Mouse (Mus musculus) spleen, postnatal 36 days (tissue): ENCODE results near the gene Pcdh7.

Experiments
- DNase-seq, 2 experiments: peaks; one replicate each; pipeline ENCODE4 v3.0.0; 2022; ENCODE audit warnings: low spot score in 2 of 2, mixed read lengths in 1 of 2

Gene Pcdh7

DNA sequence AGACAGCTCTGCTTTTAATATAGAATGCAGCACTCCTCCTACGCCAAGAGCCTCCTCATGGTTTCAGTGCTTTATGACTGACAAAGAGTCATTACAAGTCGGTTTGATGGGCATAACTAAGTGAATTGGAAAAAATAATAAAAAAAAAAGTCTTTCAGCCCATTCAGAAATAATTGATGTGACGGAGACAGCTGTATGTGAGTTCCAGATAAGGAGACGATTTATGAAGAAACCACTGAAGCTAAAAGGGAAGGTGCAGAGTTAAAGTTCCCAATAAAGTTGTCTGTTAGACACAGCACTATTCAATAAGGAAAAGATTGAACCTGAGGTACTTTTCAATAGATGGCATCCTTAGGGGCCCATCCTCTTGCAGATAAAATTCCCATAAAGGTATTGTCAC is 189.5 kb downstream of the Pcdh7 start:
- no peak for DNase-seq

DNA sequence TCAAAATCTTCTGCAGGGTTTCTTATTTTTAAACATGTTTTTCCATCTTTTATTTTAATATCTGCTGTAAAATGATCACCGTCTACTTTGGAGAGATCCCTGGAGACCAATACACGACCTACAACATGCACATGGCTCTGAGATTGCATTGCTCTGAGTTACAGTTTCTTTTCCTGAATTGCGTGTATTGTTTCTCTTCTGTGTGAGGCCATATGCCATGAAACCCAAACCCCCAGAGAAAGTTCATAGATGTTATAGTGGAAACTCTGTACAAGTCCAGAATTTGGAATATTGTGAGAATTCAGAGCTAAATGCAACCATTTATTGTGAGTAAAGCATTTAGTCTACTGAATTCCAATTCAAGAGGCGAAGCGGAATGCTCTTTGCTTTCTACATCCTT is 203.4 kb downstream of the Pcdh7 start:
- no peak for DNase-seq

DNA sequence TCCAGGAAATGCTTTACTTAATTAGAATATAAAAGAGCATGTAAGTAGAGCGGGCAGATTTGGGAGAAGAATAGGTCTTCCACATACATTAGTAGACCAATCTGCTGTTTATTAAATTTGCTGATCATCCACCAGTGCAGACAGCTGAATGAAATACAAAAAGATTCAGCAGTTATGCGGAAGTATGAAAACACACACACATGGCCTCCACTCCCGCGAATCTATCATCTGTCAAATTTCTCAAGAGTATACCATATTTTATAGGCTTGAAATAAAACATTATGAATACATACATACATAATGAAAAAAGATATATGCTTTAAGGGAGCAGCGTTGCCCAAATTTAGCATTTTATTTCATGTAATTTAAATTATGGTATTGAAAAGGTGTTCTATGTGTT is 213.6 kb downstream of the Pcdh7 start:
- no peak for DNase-seq

DNA sequence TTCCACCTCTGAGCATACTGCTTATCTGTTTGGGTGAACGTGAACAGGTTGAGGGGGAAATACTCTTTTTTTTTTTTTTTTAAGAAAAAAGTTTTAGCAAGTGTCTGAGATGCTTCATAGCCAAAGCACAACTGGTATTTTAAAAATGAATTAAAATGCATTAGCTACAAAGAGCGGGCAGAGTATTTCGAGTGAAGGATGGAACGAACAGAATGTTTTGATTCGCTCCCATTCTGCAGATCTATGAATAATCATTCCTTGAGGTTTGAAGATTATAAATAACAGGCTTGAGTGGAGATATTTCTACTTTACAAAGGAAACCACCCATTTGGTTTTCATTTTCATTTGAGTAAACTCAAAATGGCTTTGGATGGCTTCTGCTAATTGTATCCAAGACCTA is 214.0 kb downstream of the Pcdh7 start:
- DNase-seq = no peak

DNA sequence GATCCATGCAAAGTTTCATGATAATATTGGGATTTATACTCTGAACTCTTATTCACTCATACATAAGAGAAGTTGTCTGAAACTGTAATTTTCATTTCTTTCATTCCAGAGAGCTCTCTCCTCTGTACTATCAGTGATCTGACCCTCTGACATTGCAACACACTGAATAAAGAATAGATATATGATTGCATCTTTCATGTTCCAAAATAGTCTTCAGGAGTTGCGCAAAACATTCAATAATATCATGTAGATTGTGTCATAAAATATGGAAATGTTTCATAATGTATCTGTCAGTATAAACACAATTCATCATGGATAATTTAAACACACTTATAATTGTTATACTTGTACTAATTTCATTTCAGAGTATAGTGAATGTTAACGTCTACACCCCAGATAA is 216.9 kb downstream of the Pcdh7 start:
- no peak for DNase-seq

DNA sequence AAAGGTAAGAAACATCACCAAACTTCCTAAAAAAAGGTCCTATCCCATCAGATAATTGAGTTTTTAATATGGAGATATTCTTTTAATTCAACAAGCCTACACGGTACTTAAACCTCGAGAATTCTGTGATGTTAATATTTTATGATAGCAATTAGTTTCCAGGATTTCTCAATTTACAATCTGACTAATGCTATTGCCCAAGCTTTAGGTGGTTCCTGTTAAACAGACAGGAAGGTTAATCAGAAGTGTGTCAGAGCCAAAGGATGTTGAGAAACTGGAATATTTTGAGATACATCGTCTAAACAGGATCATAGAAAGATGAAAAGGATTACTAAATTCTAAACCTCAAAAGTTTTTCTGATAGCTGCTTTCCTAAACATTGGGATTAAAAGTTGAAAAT is 222.7 kb downstream of the Pcdh7 start:
- no peak for DNase-seq

DNA sequence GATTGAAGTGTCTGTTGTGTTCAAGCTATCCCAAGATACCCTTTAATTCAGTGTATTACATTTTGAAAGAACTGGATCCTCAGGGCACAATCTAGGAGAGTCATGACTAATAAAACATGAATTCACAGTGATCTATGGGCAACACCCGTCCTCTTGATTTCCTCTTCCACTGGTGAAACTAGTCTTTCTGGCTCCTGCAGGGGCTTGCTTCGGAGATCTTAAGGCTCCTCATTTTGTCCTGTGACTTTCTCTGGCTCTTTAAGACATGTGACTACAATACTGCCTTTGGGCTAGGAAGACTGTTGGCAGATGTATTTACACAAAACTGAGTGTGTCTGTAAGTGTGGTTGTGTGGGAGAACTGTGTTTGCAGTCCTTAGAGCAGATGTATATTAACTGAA is 225.4 kb downstream of the Pcdh7 start:
- no peak for DNase-seq

DNA sequence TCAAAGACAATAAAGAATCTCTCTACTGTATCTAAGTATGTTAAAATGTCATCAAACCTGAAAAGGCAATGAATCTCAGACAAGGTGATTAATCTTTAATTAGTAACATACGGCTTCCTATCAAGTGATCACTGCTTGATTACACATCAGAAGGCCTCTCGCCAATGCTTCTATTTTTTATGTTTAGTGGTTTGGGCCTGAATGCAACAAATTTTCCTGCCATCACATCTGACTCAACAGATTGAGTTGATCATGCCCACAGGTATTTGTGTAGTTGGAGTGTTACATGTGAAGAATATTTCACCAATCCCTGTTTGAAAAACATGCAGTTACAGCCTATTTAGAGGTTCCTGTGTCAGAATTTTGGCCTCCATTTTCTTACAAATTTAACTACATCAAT is 225.8 kb downstream of the Pcdh7 start:
- no peak for DNase-seq

DNA sequence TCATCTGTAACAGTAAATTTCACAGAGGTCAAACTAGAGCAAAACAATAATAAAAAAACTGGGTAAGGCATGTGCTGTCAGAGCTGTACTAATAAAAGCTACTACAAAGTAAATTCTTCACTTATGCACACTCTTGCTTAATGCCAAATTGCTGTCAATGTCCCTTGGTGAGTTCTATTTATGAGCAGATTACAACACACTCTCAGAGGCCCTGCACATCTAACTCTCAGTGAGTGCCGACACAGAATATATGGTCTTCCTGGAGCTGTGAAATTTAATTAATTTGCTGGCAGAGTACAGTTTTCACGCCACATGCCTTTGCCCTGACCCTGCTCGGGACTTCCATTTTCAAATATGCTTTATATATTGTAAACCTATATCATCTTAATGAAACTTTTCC is 227.7 kb downstream of the Pcdh7 start:
- DNase-seq = no peak

DNA sequence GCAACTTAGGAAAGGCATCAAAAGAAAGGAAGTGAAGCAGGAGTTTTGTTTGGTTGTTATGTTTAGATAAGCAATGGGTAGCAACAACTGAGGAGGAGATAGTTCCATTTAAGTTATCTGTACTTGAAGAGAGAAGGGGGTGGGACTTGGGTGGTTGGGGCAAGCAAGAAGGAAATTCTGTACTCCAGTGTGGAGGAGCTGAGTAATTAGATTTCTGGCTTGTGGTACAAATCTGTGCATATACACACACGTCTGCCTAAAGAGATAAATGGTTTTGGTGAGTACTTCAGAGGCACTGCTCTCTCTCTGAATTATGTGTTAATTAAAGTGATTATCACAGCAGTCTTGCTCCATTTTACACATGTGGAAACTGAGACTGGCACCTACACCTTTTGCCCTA is 241.6 kb downstream of the Pcdh7 start:
- DNase-seq = no peak

DNA sequence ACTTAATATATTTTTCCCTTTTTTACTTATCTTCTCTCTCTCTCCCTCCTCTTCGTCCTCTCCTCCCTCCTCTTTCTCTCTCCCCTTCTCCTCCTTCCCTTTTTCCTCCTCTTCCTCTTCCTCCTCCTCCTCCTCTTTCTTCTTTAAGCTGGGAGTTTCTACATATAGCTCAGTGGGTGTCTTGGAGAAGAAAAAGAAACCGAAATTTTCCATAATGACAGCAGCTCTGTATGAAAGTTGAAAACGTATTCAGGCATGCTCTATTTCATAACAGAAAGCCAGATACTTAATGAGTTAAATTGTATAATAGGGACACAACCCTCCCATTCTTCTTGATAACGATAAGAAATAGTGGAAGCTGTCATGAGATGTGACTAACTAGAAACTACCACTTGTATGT is 246.0 kb downstream of the Pcdh7 start:
- DNase-seq = no peak

DNA sequence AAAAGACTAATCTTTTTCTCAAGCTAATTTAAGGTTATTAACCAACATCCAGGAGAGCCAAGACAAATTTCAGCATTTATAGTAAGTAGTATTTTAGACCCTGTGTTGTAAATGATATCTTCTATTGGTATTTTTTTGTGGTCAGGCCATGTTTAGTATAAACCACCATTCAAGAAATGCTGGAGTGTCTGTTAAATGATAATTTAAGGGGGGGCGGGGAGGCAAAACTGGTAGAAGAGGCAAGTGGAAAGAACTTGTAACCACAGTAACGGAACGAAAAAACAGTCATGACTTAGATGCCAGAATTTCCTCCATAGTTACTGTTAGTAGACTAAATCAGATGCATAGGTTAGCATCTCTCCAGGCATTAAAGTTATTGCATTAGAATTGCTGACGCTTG is 246.4 kb downstream of the Pcdh7 start:
- no peak for DNase-seq

DNA sequence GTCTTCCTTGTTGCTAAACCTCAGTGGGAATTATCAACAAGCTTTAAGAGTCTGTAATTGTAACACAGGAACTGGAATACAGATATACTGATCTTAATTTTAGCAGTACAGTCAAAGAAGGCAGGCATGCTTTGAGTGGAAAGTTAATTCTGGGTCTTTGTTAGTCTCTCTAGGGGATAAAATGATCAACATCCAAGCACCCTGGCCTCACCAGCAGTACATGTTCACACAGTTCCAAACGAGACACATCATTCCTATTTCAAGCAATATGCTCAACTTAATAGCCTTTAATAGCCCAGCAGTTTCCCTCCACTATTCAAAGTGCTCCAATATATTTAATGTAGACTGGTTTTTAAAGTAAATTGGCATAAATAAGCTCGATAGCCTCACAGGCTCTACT is 275.8 kb downstream of the Pcdh7 start:
- DNase-seq = no peak

DNA sequence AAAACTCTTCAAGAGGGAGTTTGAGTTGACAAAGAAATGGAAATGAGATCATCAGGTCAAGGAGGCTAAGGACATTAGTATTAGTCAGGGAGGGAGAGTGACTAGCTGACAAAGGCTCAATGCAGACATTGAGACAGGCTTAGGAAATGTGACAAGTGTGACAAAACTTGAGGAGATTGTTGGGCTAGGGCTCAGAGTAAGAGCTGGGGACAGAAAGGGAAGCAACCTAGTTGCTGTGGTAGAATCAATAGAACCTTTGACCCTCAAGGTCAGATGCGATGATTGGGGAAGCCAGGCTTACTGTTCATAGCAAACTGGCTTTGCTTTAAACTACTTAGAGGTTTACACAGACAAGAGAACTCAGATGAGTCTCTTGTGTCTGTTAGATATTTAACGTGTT is 303.6 kb downstream of the Pcdh7 start:
- DNase-seq = no peak

DNA sequence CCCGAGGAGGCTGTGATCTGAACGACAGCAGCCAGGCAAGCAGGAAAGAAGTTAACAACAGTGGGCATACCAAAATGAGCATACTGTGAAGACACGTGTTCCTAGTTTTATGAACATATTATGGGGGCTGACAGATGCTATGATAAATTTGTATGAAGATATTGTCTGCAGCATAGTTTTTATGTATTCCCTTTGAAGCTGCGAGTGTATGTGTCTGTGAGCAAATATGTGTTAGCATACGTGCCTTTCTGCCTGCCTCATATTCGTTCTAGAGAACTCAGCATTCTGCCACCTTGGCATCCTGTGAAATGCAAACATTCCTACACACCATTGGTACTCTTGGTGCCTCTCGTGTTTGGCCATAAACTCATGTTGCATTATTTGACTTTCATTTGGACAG is 307.4 kb downstream of the Pcdh7 start:
- no peak for DNase-seq

DNA sequence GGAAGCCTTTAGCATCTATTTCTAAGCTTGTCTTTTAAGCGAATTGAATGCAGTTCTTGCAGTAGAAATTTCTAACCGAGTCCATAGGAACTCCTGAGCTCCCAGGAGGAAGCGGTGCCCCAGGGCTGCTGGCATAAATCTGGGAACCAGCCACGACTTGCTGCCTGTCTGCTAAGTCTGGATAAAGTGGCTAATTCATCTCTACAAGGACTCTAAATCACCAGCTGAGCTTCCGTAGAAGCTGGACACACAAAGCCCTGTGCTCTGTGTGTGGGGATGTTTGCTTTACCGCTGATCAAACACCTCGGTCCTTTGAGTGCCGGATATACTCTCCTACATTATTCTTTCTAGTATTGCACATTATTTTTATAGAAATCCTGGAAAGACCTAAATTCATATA is 308.0 kb downstream of the Pcdh7 start:
- no peak for DNase-seq

DNA sequence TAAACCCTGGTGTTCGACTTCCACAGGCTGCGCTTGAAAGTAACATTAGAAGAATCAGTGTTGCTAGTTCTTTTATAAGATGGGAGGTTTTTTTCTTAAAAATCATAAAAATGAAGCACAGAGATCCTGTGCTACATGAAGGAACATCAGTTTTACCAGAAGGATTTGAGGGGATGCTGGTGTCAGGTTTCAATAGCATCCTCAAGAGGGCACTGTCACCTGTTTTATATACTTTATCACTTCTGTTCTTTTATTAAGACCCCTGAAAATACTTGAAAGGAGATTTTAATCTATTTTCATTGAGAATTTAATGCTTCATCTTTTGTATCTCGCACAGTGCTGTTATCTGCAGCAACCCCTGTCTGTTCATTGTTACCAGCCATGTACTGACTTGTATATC is 322.1 kb downstream of the Pcdh7 start:
- DNase-seq = no peak

DNA sequence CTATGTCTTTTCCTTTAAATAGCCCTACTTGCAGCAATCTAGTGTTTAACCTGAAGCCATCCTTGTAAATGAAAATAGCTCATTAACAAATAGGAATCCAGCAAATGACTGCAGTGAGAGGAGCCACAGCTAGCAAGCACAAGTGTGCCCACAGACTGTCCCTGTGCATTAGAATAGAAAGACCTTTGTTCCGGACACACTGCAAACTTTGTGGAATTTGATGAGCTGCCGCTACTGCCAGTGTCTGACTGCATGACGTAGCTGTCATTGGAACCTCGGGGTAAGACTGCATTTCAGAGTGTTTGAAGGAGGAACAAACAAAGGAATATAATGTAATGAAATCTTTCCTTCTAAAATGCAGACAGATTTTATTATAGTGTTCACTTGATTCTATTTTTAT is 326.4 kb downstream of the Pcdh7 start:
- no peak for DNase-seq

DNA sequence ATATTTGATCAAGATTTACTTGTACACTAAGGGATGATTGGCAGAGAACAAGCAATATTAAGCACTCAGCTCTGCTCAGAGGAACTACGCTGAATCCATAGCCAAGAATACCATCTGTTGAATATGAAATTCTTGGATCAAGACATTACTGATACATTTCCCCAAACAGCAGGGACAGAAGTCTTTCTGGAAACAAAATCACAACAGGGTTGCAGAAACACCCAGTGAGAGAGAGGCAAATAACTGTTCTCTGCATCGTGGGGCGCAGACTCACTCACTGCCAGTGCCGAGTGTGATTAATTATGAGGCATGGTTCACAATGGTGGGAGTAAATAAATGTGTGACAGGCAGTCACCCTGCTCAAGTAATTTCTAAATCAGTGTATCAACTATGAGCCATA is 363.3 kb downstream of the Pcdh7 start:
- no peak for DNase-seq

DNA sequence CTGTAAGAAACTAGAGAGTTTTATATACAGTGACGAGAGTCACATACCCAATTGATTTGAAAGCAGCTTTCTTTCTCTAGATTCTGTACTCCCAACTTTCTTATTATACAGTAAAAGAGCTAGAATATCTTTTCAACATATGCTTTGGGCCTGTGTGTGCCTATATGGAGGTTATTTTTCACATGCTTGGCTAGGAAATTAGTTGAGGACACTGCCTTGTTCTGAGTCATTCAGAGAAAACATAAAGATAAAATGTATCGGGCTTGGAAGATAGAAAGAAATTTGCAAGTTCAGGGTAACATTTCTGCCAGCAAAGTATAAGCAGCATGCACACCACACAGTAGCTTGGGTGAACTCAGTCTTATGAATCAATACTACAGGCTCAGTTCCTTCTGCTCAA is 364.5 kb downstream of the Pcdh7 start:
- no peak for DNase-seq

DNA sequence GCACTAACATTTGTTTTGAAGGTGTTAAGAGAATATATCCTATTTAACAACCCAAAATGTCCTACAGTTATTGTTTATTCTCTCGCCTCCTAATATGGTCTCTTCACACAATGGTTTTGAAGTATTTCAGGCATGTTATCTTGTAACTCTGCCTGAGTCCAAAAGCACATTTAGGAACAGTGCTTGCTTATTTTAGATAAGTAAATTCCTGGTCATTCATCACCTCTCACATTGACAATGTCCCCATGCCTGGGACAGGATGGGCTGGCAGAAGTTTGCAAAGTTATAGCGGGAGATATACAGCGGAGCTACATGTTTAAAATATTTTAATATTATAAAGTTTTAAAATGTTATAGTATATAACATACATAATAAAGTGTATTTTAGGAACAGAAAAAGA is 365.3 kb downstream of the Pcdh7 start:
- no peak for DNase-seq

DNA sequence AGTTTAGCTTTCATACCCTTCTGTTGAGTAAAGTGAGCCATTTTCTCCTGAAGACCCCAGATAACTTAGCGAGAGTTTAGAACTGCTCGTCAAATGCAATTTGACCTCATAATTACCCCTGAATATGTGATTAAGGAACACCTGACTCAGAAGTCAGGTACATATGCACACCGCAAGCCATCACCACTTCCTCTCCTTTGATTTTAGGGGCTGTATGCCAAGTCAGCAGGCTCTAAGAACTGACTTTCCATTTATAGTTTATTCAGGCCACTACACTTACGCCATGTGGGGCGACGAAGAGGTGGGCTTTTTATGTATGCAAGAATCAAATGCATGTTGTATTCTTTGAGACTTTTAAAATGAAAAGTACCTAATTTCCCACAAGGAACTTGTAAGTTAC is 366.2 kb downstream of the Pcdh7 start:
- DNase-seq = no peak

DNA sequence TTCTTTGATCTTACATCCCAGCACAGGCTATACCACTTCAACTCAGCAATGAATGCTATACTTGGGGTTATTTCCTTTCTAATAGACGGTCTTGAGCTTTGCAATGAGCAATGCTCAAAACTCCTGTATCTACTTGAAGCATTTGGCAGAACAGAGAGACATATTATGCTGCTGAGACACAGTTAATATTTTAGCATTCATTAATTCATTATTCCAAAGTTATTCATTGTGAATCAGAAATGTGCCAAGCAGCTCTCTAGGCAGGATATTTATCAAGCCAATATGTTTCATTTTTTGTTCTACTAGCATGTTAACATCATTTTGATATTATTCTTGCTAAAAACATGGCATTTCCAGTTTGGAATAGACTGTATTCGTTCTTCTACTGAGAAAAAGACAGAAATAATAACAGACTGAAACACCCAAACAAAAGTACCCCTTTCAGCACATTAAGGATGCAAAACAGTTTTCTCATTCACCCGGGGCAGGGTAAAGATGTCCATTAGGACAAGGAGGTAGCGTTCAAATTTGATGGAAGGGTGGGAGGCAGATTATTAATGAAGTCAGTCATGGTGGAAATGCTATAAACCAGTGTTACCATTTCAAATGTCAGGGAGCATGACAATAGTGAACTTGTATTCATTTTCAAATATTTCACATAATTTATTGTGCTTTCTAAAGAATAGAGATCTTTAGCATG is 391.0 kb downstream of the Pcdh7 start:
- DNase-seq = no peak

DNA sequence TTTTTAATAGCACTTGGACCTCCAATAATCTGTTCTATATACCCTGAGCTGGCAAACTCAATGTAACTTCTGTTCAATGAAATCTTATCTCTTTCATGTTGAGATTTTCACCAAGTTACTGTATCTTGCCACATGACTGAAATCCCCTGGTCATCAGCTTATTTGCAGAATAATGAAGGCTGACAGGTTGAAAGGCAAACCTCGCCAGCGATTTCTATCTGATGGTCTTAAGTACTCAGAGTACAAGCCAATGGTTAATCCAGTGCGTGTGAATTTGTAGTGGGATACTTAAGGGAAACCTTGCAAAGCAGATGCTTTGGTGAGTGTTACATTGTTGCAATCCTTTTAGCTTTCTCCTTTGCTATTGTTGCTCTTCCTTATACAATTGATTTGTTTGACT is 398.3 kb downstream of the Pcdh7 start:
- DNase-seq = no peak

DNA sequence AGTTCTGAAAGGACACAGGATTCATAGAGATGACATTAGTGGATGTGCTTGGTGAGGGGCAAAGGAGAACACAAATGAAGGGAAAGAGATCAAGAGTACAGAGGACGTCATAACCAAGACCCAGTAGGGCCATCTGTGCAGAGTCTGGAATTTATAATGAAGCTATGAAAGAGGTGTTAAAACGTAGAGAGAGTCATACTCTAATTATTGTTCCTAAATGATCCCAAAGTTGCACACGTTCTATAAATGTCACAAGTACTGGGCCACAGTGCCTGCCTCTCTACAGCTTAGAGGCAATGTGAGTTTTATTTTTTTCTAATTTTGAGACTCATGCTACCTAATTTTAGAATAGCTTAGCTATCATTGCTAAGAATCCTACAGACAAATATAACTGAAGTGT is 400.1 kb downstream of the Pcdh7 start:
- no peak for DNase-seq
